Mouse (Mus musculus) subcutaneous adipose tissue, adult 2 months (tissue): ENCODE results near the gene Ang. TPM values are rescaled to one million over a fixed set of nuclear protein-coding genes. Genes with fewer than 3 reads are reported as not detected.

Experiments
- polyA plus RNA-seq: library from polyadenylated mRNA; depleted of rRNA; stranded (reverse); fragments of >200 nt; gene quantifications from 2 replicates; pipeline ENCODE4 v1.2.3, GENCODE M21; 2012; ENCODE audit warnings: low replicate concordance; rRNA removed

The Ang gene
- 28.9 and 32.3 TPM in 2 replicates for polyA plus RNA-seq

GRCm38 (mm10) chr14:51090921-51091900 is at the start of gene Ang, which contains the start of gene Rnase4:
TSS of gene Ang (plus strand) at chr14:51091150.
TSS of gene Rnase4 (plus strand) at chr14:51091077.

GRCm38 (mm10) chr14:51041769-51042168 is 49.2 kb upstream of the Ang start, which contains the start of gene Rnase9:
TSS of gene Rnase9 (minus strand) at chr14:51041869.

GRCm38 (mm10) chr14:51050063-51050462 is 40.9 kb upstream of the Ang start, which contains the start of gene Rnase11:
TSS of gene Rnase11 (minus strand) at chr14:51050163.

GRCm38 (mm10) chr14:51057401-51057831 is 33.5 kb upstream of the Ang start, which contains the start of gene Rnase12:
TSS of gene Rnase12 (minus strand) at chr14:51057661.

GRCm38 (mm10) chr14:51074335-51074734 is 16.6 kb upstream of the Ang start, which contains the start of gene Olfr750:
TSS of gene Olfr750 (minus strand) at chr14:51074435.

GRCm38 (mm10) chr14:51113916-51114560 is 23.1 kb downstream of the Ang start, which contains the start of gene Eddm3b:
TSS of gene Eddm3b (plus strand) at chr14:51114426.

GRCm38 (mm10) chr14:51146685-51147084 is 55.7 kb downstream of the Ang start, which contains the start of gene Rnase1:
TSS of gene Rnase1 (minus strand) at chr14:51146785.

Other genes starting within 250 kb of the Ang start
- gene Tep1, start 220.6 kb upstream of the Ang start, polyA plus RNA-seq = 42.1 and 45.4 TPM in 2 replicates
- 1.4 and 5.6 TPM in 2 replicates for gene Klhl33, start 193.6 kb upstream of the Ang start, polyA plus RNA-seq
- gene Osgep, start 166.3 kb upstream of the Ang start, polyA plus RNA-seq = 96.7 and 170 TPM in 2 replicates
- 50.6 and 81.1 TPM in 2 replicates for gene Apex1, start 166.2 kb upstream of the Ang start, polyA plus RNA-seq
- 98.7 and 110 TPM in 2 replicates for gene Pip4p1, start 160.3 kb upstream of the Ang start, polyA plus RNA-seq
- gene Pnp, start 160.1 kb upstream of the Ang start, polyA plus RNA-seq = 65.9 and 76.6 TPM in 2 replicates
- gene Gm49342, start 146.6 kb upstream of the Ang start, polyA plus RNA-seq = 54.4 and 76.0 TPM in 2 replicates
- 2.7 and 4.3 TPM in 2 replicates for gene Pnp2, start 135.2 kb upstream of the Ang start, polyA plus RNA-seq
- gene Rnase10, start 83.4 kb upstream of the Ang start, polyA plus RNA-seq = 0.47 and 0.87 TPM in 2 replicates
- 0.10 and 0.30 TPM in 2 replicates for gene Rnase9, start 49.3 kb upstream of the Ang start, polyA plus RNA-seq
- not detected in 2 replicates for gene Rnase11, start 41.0 kb upstream of the Ang start, polyA plus RNA-seq
- gene Rnase12, start 33.5 kb upstream of the Ang start, polyA plus RNA-seq = 0.72 TPM in 1 of 2 replicates, not detected in the other
- not detected in 2 replicates for gene Olfr750, start 16.7 kb upstream of the Ang start, polyA plus RNA-seq
- gene Rnase4, start 73 bp upstream of the Ang start, polyA plus RNA-seq = 351 and 371 TPM in 2 replicates
- not detected in 2 replicates for gene Eddm3b, start 23.3 kb downstream of the Ang start, polyA plus RNA-seq
- gene Rnase6, start 32.8 kb downstream of the Ang start, polyA plus RNA-seq = 8.0 and 12.6 TPM in 2 replicates
- 0.24 and 3.5 TPM in 2 replicates for gene Rnase1, start 55.6 kb downstream of the Ang start, polyA plus RNA-seq
- not detected in 2 replicates for gene Rnase2b, start 71.1 kb downstream of the Ang start, polyA plus RNA-seq
- not detected in 2 replicates for gene Ang2, start 108.0 kb downstream of the Ang start, polyA plus RNA-seq
- gene Ear14, start 112.2 kb downstream of the Ang start, polyA plus RNA-seq = not detected in 2 replicates
- gene Rnase2a, start 165.0 kb downstream of the Ang start, polyA plus RNA-seq = 0.21 and 14.8 TPM in 2 replicates